Mouse (Mus musculus): ENCODE measurements at regions not wholly inside any gene's neighbourhood (a gene's known extent, or its start where the extent isn't known, plus 50 kb on each side); places are given as distances from the start of the nearest gene placed in this dataset.
"Not testable (repeated sequence)": the region's sequence is repeated elsewhere in the genome, so short reads cannot be mapped to it uniquely, and the experiment has no call there.

GRCm38 (mm10) chr4:153631161-153631560 lies 148.6 kb upstream of the Ajap1 start:
- H3K9me3 ChIP-seq, result 0 out of 2 replicates have a peak, but pooled peaks cover 5% of the 10 kb centered on the region
- H3K4me1 ChIP-seq, result peaks cover 23% of the 10 kb centered on the region
- no peak overlapping the region for H3K4me2 ChIP-seq (replicated peaks)
- H3K36me3 ChIP-seq, result no peaks in the 10 kb centered on the region
- H3K27me3 ChIP-seq, result peaks cover 3% of the 10 kb centered on the region; the same call in 1 of the 2 replicates
- no peak overlapping the region for H3K4me3 ChIP-seq
- 65% methylated on average over 7 of the region's 7 CpGs for WGBS
- no peak overlapping the region for H3K9ac ChIP-seq (replicated peaks)
- ATAC-seq (ENCODE audit: low FRiP score, low read depth), result no peak
- H3K27ac ChIP-seq (replicated peaks), result no peak overlapping the region

- Histone ChIP-seq H3K27me3 (peaks cover 1% of the 10 kb centered on the region; the same call in 1 of the 2 replicates), H3K4me2 (replicated peaks) (no peak overlapping the region), H3K36me3 (no peaks in the 10 kb centered on the region), H3K27ac (replicated peaks) (no peak overlapping the region), H3K4me3 (no peak overlapping the region), H3K4me1 (peaks cover 23% of the 10 kb centered on the region), H3K9ac (replicated peaks) (no peak overlapping the region), H3K9me3 (0 out of 2 replicates have a peak, but pooled peaks cover 5% of the 10 kb centered on the region)
- 97% methylated on average over 5 of the region's 5 CpGs for WGBS
- no peak for ATAC-seq (ENCODE audit: low FRiP score, low read depth)
Measured at GRCm38 (mm10) chr4:153632056-153632455, 149.4 kb upstream of the Ajap1 start.

GRCm38 (mm10) chr4:153632551-153632950 lies 149.9 kb upstream of the Ajap1 start:
- H3K27me3 ChIP-seq, result no peaks in the 10 kb centered on the region; the same call in 1 of the 2 replicates
- 0 out of 2 replicates have a peak, but pooled peaks cover 5% of the 10 kb centered on the region for H3K9me3 ChIP-seq
- H3K36me3 ChIP-seq, result no peaks in the 10 kb centered on the region
- no peak for ATAC-seq (ENCODE audit: low FRiP score, low read depth)
- 88% methylated on average over 19 of the region's 19 CpGs for WGBS
- H3K27ac ChIP-seq (replicated peaks), result no peak overlapping the region
- H3K4me2 ChIP-seq (replicated peaks), result no peak overlapping the region
- peaks cover 23% of the 10 kb centered on the region for H3K4me1 ChIP-seq
- no peak overlapping the region for H3K9ac ChIP-seq (replicated peaks)
- H3K4me3 ChIP-seq, result no peak overlapping the region

- peak overlapping the region; percentile 27 for H3K27ac ChIP-seq (replicated peaks)
- 6% methylated on average over 5 of the region's 5 CpGs for WGBS
- no peaks in the 10 kb centered on the region; the same call in 1 of the 2 replicates for H3K27me3 ChIP-seq
- no peak overlapping the region for H3K4me3 ChIP-seq
- ATAC-seq (ENCODE audit: low FRiP score, low read depth), result no peak
- no peak overlapping the region for H3K9ac ChIP-seq (replicated peaks)
- no peaks in the 10 kb centered on the region for H3K36me3 ChIP-seq
- no peak overlapping the region for H3K4me2 ChIP-seq (replicated peaks)
- H3K4me1 ChIP-seq, result peaks cover 28% of the 10 kb centered on the region
- H3K9me3 ChIP-seq, result 0 out of 2 replicates have a peak, but pooled peaks cover 5% of the 10 kb centered on the region
Measured at GRCm38 (mm10) chr4:153633260-153633659, 150.6 kb upstream of the Ajap1 start.

GRCm38 (mm10) chr4:153634221-153634881 lies 151.7 kb upstream of the Ajap1 start:
- H3K4me2 ChIP-seq (replicated peaks), result no peak overlapping the region
- no peaks in the 10 kb centered on the region; the same call in 1 of the 2 replicates for H3K27me3 ChIP-seq
- 45% methylated on average over 15 of the region's 15 CpGs for WGBS
- peaks cover 29% of the 10 kb centered on the region for H3K4me1 ChIP-seq
- no peak overlapping the region for H3K9ac ChIP-seq (replicated peaks)
- H3K27ac ChIP-seq (replicated peaks), result peak overlapping the region; percentile 27
- 0 out of 2 replicates have a peak, but pooled peaks cover 5% of the 10 kb centered on the region for H3K9me3 ChIP-seq
- ATAC-seq (ENCODE audit: low FRiP score, low read depth), result peak; percentile 64
- H3K4me3 ChIP-seq, result no peak overlapping the region
- H3K36me3 ChIP-seq, result no peaks in the 10 kb centered on the region

- Histone ChIP-seq H3K27me3 (no peaks in the 10 kb centered on the region), H3K9ac (replicated peaks) (no peak overlapping the region), H3K9me3 (no peaks in the 10 kb centered on the region), H3K4me1 (peaks cover 25% of the 10 kb centered on the region), H3K4me2 (replicated peaks) (no peak overlapping the region), H3K4me3 (no peak overlapping the region), H3K27ac (replicated peaks) (peak overlapping the region; percentile 36), H3K36me3 (no peaks in the 10 kb centered on the region)
- WGBS, result 0% methylated on average over 1 of the region's 1 CpGs
- ATAC-seq (ENCODE audit: low FRiP score, low read depth), result no peak
Measured at GRCm38 (mm10) chr4:153637989-153638388, 155.4 kb upstream of the Ajap1 start.

- under 1% methylated on average over 5 of the region's 5 CpGs for WGBS
- no peak overlapping the region for H3K27ac ChIP-seq (replicated peaks)
Measured at GRCm38 (mm10) chr4:153651849-153652248, 169.2 kb upstream of the Ajap1 start.

GRCm38 (mm10) chr4:153652841-153653240 lies 170.2 kb upstream of the Ajap1 start:
- no peak overlapping the region for H3K4me2 ChIP-seq (replicated peaks)
- H3K36me3 ChIP-seq, result no peaks in the 10 kb centered on the region
- no peak for ATAC-seq (ENCODE audit: low FRiP score, low read depth)
- H3K4me3 ChIP-seq, result no peak overlapping the region
- 88% methylated on average over 11 of the region's 11 CpGs for WGBS
- H3K4me1 ChIP-seq, result peaks cover 6% of the 10 kb centered on the region
- no peak overlapping the region for H3K9ac ChIP-seq (replicated peaks)
- no peaks in the 10 kb centered on the region for H3K9me3 ChIP-seq
- no peak overlapping the region for H3K27ac ChIP-seq (replicated peaks)
- H3K27me3 ChIP-seq, result no peaks in the 10 kb centered on the region

More at GRCm38 (mm10) chr4:153651849-153652248, 169.2 kb upstream of the Ajap1 start:
- no peaks in the 10 kb centered on the region for H3K9me3 ChIP-seq
- H3K36me3 ChIP-seq, result no peaks in the 10 kb centered on the region
- H3K4me1 ChIP-seq, result peaks cover 6% of the 10 kb centered on the region
- H3K9ac ChIP-seq (replicated peaks), result no peak overlapping the region
- no peak overlapping the region for H3K4me3 ChIP-seq
- no peak overlapping the region for H3K4me2 ChIP-seq (replicated peaks)
- H3K27me3 ChIP-seq, result 0 out of 2 replicates have a peak, but pooled peaks cover 5% of the 10 kb centered on the region
- no peak for ATAC-seq (ENCODE audit: low FRiP score, low read depth)

GRCm38 (mm10) chr4:153662731-153663130 lies 180.1 kb upstream of the Ajap1 start:
- no peak for ATAC-seq (ENCODE audit: low FRiP score, low read depth)

GRCm38 (mm10) chr4:153666626-153667236 lies 184.1 kb upstream of the Ajap1 start:
- not testable (repeated sequence) for H3K27me3 ChIP-seq; H3K27ac ChIP-seq (replicated peaks); H3K9ac ChIP-seq (replicated peaks); H3K36me3 ChIP-seq; H3K4me2 ChIP-seq (replicated peaks); ATAC-seq (ENCODE audit: low FRiP score, low read depth); H3K4me3 ChIP-seq; H3K4me1 ChIP-seq; H3K9me3 ChIP-seq
- WGBS, result 81% methylated on average over 6 of the region's 6 CpGs

More at GRCm38 (mm10) chr4:153662731-153663130, 180.1 kb upstream of the Ajap1 start:
- WGBS, result 86% methylated on average over 7 of the region's 7 CpGs
- no peak overlapping the region for H3K4me3 ChIP-seq
- no peak overlapping the region for H3K4me2 ChIP-seq (replicated peaks)
- H3K36me3 ChIP-seq, result no peaks in the 10 kb centered on the region
- 0 out of 2 replicates have a peak, but pooled peaks cover 4% of the 10 kb centered on the region for H3K27me3 ChIP-seq
- no peak overlapping the region for H3K9ac ChIP-seq (replicated peaks)
- H3K9me3 ChIP-seq, result no peaks in the 10 kb centered on the region
- H3K27ac ChIP-seq (replicated peaks), result no peak overlapping the region
- no peaks in the 10 kb centered on the region for H3K4me1 ChIP-seq

- WGBS, result 89% methylated on average over 4 of the region's 4 CpGs
- no peak overlapping the region for H3K9ac ChIP-seq (replicated peaks)
- no peak overlapping the region for H3K27ac ChIP-seq (replicated peaks)
- H3K27me3 ChIP-seq, result 0 out of 2 replicates have a peak, but pooled peaks cover 8% of the 10 kb centered on the region
- H3K36me3 ChIP-seq, result no peaks in the 10 kb centered on the region
- no peak for ATAC-seq (ENCODE audit: low FRiP score, low read depth)
- H3K4me1 ChIP-seq, result no peaks in the 10 kb centered on the region
- no peak overlapping the region for H3K4me3 ChIP-seq
- no peak overlapping the region for H3K4me2 ChIP-seq (replicated peaks)
- no peaks in the 10 kb centered on the region for H3K9me3 ChIP-seq
Measured at GRCm38 (mm10) chr4:153669070-153669469, 186.5 kb upstream of the Ajap1 start.

GRCm38 (mm10) chr4:153670216-153670615 lies 187.6 kb upstream of the Ajap1 start:
- no peak overlapping the region for H3K4me2 ChIP-seq (replicated peaks)
- ATAC-seq (ENCODE audit: low FRiP score, low read depth), result no peak
- H3K4me3 ChIP-seq, result no peak overlapping the region
- H3K27me3 ChIP-seq, result 0 out of 2 replicates have a peak, but pooled peaks cover 4% of the 10 kb centered on the region
- H3K9me3 ChIP-seq, result no peaks in the 10 kb centered on the region
- no peak overlapping the region for H3K9ac ChIP-seq (replicated peaks)
- H3K4me1 ChIP-seq, result no peaks in the 10 kb centered on the region
- 83% methylated on average over 13 of the region's 13 CpGs for WGBS
- no peak overlapping the region for H3K27ac ChIP-seq (replicated peaks)
- H3K36me3 ChIP-seq, result no peaks in the 10 kb centered on the region
